Mouse (Mus musculus) left cerebral cortex, postnatal 25 days (tissue): ENCODE data around the gene Ano9. TPM values are rescaled to one million over a fixed set of nuclear protein-coding genes. Genes with fewer than 3 reads are reported as not detected.
A peak's percentile ranks its signal among the peaks of the same experiment; 100 is the strongest.

Source experiments
- DNase-seq, 2 experiments: peaks; one replicate each; pipeline ENCODE4 v3.0.0; 2022; ENCODE audit warnings: low spot score in 2 of 2, mixed read lengths in 1 of 2
- intact Hi-C: fragments of 180-260 bp; cut with DNase I; formaldehyde crosslinking; loops from one replicate; pipeline ENCODE4 v1.15.1; 2025
- total RNA-seq, 2 experiments: library from RNA; stranded (reverse); gene quantifications; 2 replicates each; pipeline ENCODE4 v1.2.3; 2021

Ano9 gene
- total RNA-seq, 2 experiments from 2014 or later, result not detected

GRCm38 (mm10) chr7:141119487-141119886 is 1.9 kb upstream of the Ano9 start:
- no peak for DNase-seq
- intact Hi-C loops, result no loop called here

GRCm38 (mm10) chr7:141115874-141116273 is 1.7 kb downstream of the Ano9 start:
- intact Hi-C loops, result no loop called here
- no peak for DNase-seq

- no peak for DNase-seq
- intact Hi-C loops, result no loop called here
Observed at GRCm38 (mm10) chr7:141103161-141103560, 14.4 kb downstream of the Ano9 start.

GRCm38 (mm10) chr7:141099911-141100691 is 17.5 kb downstream of the Ano9 start, which contains the start of gene Sigirr:
Sigirr (minus strand) TSS chr7:141100572.
- intact Hi-C loops, result no loop called here
- DNase-seq, result peak; percentile 15 to 27

GRCm38 (mm10) chr7:141097177-141097576 is 20.4 kb downstream of the Ano9 start:
- intact Hi-C loops, result no loop called here
- DNase-seq, result no peak

- no peak for DNase-seq
- intact Hi-C loops, result no loop called here
Observed at GRCm38 (mm10) chr7:141096649-141097056, 21.0 kb downstream of the Ano9 start.

- intact Hi-C loops, result no loop called here
- DNase-seq, result no peak
Observed at GRCm38 (mm10) chr7:141096021-141096420, 21.6 kb downstream of the Ano9 start.

GRCm38 (mm10) chr7:141094487-141095205 is 23.0 kb downstream of the Ano9 start:
- intact Hi-C loops, result no loop called here

GRCm38 (mm10) chr7:141093950-141094349 is 23.7 kb downstream of the Ano9 start:
- intact Hi-C loops, result loop anchor here (2.0 kb wide), 1 partner anchor 83 kb away; no protein-coding TSS in a partner anchor
- DNase-seq, result no peak

More at GRCm38 (mm10) chr7:141094487-141095205, 23.0 kb downstream of the Ano9 start:
- DNase-seq, result no peak

- peak; percentile 24 to 55 for DNase-seq
- intact Hi-C loops, result loop anchor here (2.0 kb wide), 1 partner anchor 85 kb away; no protein-coding TSS in a partner anchor
Observed at GRCm38 (mm10) chr7:141092051-141092735, 25.4 kb downstream of the Ano9 start.

GRCm38 (mm10) chr7:141090228-141090627 is 27.4 kb downstream of the Ano9 start:
- intact Hi-C loops, result no loop called here
- no peak for DNase-seq

- DNase-seq, result no peak
- intact Hi-C loops, result no loop called here
Observed at GRCm38 (mm10) chr7:141088473-141088872, 29.1 kb downstream of the Ano9 start.

GRCm38 (mm10) chr7:141087894-141088293 is 29.7 kb downstream of the Ano9 start:
- intact Hi-C loops, result no loop called here
- DNase-seq, result no peak

- intact Hi-C loops, result loop anchor here (5.0 kb wide), 1 partner anchor 43 kb away; the partner anchor contains the start of gene Ptdss2
- DNase-seq, result no peak
Observed at GRCm38 (mm10) chr7:141079481-141080449, 37.8 kb downstream of the Ano9 start.

- no peak for DNase-seq
- intact Hi-C loops, result loop anchor here (5.0 kb wide), 1 partner anchor 43 kb away; the partner anchor contains the start of gene Ptdss2
Observed at GRCm38 (mm10) chr7:141078876-141079275, 38.7 kb downstream of the Ano9 start.

GRCm38 (mm10) chr7:141077841-141078240 is 39.8 kb downstream of the Ano9 start, which contains the start of gene Pkp3:
Pkp3 (plus strand) TSS chr7:141078218.
- intact Hi-C loops, result loop anchor here (5.0 kb wide), 1 partner anchor 44 kb away; the partner anchor contains the start of gene Ptdss2
- DNase-seq, result no peak

- intact Hi-C loops, result loop anchor here (5.0 kb wide), 1 partner anchor 99 kb away; the partner anchor contains the start of gene Rnh1
- peak in 1 of 2 experiments; percentile 62 for DNase-seq
Observed at GRCm38 (mm10) chr7:141073782-141074181, 43.8 kb downstream of the Ano9 start.

GRCm38 (mm10) chr7:141072017-141072745 is 45.4 kb downstream of the Ano9 start:
- intact Hi-C loops, result loop anchor here (5.0 kb wide), 1 partner anchor 100 kb away; the partner anchor contains the start of gene Rnh1
- peak; percentile 47 to 53 for DNase-seq
